Mouse (Mus musculus) midbrain, embryonic 15.5 days (tissue): ENCODE results near the gene Prg3. TPM values are rescaled to one million over a fixed set of nuclear protein-coding genes. Genes with fewer than 3 reads are reported as not detected.
A peak's percentile ranks its signal among the peaks of the same experiment; 100 is the strongest.

Source experiments
- ATAC-seq: fragments of 200-750 bp; cut with Nextera tagmentation; replicated peaks from 2 replicates; pipeline ENCODE4 v1.8.0; 2017; ENCODE audit warnings: moderate TSS enrichment
- H3K27ac ChIP-seq: fragments of 300-500 bp; sonication (generic); 2 replicates; pipeline ENCODE4 v1.5.1; 2015; ENCODE audit warnings: mild to moderate bottlenecking, inconsistent platforms
- H3K27me3 ChIP-seq: fragments of 300-500 bp; sonication (generic); replicated peaks from 2 replicates; pipeline ENCODE4 v1.6.1; 2015; ENCODE audit warnings: inconsistent platforms
- H3K36me3 ChIP-seq: fragments of 300-500 bp; sonication (generic); replicated peaks from 2 replicates; pipeline ENCODE4 v1.6.1; 2015; ENCODE audit warnings: inconsistent platforms
- H3K4me1 ChIP-seq: fragments of 300-500 bp; sonication (generic); 2 replicates; pipeline ENCODE4 v1.6.1; 2015; ENCODE audit warnings: inconsistent platforms
- H3K4me2 ChIP-seq: fragments of 300-500 bp; sonication (generic); 2 replicates; pipeline ENCODE4 v1.6.1; 2015; ENCODE audit warnings: inconsistent platforms, mild to moderate bottlenecking, moderate library complexity
- H3K4me3 ChIP-seq: fragments of 300-500 bp; sonication (generic); 2 replicates; pipeline ENCODE4 v1.5.1; 2015; ENCODE audit warnings: mild to moderate bottlenecking, inconsistent platforms
- H3K9ac ChIP-seq: fragments of 300-500 bp; sonication (generic); 2 replicates; pipeline ENCODE4 v1.6.1; 2015; ENCODE audit warnings: mild to moderate bottlenecking, inconsistent platforms
- H3K9me3 ChIP-seq: fragments of 300-500 bp; sonication (generic); 2 replicates; pipeline ENCODE4 v1.6.1; 2016; ENCODE audit warnings: inconsistent platforms
- whole genome bisulfite sequencing: fragments of 180-500 bp; shearing (Covaris S2); methylation state at CpG from one replicate; pipeline ENCODE4 v1.1.7; 2015; ENCODE audit warnings: mixed read lengths; 5-methylcytosine and 5-hydroxymethylcytosine counted together
- polyA plus RNA-seq: library from polyadenylated mRNA; unstranded; fragments of >200 nt; fragmentation: Nextera tagmentation; extraction: Ambion mirVana; gene quantifications from 2 replicates; pipeline ENCODE4 v1.2.1, GENCODE M21; 2015

Gene Prg3
- polyA plus RNA-seq, 1 experiment from 2014 or later = not detected

GRCm38 (mm10) chr2:85002575-85002974 is 14.6 kb downstream of the Prg3 start:
- ATAC-seq = no peak
- Histone ChIP-seq H3K27ac (no peak overlapping the region), H3K9me3 (no peaks in the 10 kb centered on the region), H3K9ac (no peak overlapping the region), H3K4me1 (no peaks in the 10 kb centered on the region), H3K4me2 (no peak overlapping the region), H3K27me3 (no peaks in the 10 kb centered on the region), H3K36me3 (no peaks in the 10 kb centered on the region), H3K4me3 (no peak overlapping the region)
- 84% methylated on average over 8 of the region's 8 CpGs for WGBS

GRCm38 (mm10) chr2:85004341-85004740 is 16.3 kb downstream of the Prg3 start:
- 86% methylated on average over 4 of the region's 4 CpGs for whole genome bisulfite sequencing
- no peak overlapping the region for H3K27ac ChIP-seq
- H3K4me1 ChIP-seq = no peaks in the 10 kb centered on the region
- no peak for ATAC-seq
- no peaks in the 10 kb centered on the region for H3K9me3 ChIP-seq
- H3K9ac ChIP-seq = no peak overlapping the region
- no peaks in the 10 kb centered on the region for H3K27me3 ChIP-seq
- H3K4me3 ChIP-seq = no peak overlapping the region
- no peaks in the 10 kb centered on the region for H3K36me3 ChIP-seq
- no peak overlapping the region for H3K4me2 ChIP-seq

DNA sequence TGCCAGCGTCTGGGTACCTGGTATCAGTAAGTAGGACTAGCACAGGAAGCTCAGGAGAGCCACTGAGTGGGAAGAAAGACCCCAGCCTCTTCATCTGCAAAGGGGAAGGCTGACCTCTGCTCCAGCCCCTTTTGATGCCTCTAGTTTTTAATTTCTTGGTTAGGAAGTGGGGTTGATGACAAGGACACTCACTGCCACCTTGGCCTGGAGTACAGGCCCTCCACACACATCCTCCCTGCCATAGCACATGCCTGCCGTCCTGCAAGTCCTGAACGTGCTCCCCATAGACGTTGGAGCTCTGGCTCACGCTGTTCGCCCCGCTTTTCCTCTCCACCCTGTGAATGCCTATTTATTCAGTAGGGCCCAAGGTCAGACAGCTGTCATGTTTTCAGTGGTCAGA is 18.6 kb downstream of the Prg3 start:
- H3K27ac ChIP-seq = no peak overlapping the region
- H3K27me3 ChIP-seq = no peaks in the 10 kb centered on the region
- H3K36me3 ChIP-seq = no peaks in the 10 kb centered on the region
- no peaks in the 10 kb centered on the region for H3K9me3 ChIP-seq
- no peak overlapping the region for H3K4me3 ChIP-seq
- H3K4me1 ChIP-seq = no peaks in the 10 kb centered on the region
- H3K9ac ChIP-seq = no peak overlapping the region
- WGBS = 85% methylated on average over 7 of the region's 7 CpGs
- no peak overlapping the region for H3K4me2 ChIP-seq
- no peak for ATAC-seq

- 21% methylated on average over 4 of the region's 4 CpGs for WGBS
- Histone ChIP-seq H3K9ac (no peak overlapping the region), H3K27me3 (no peaks in the 10 kb centered on the region), H3K4me3 (no peak overlapping the region), H3K9me3 (no peaks in the 10 kb centered on the region), H3K4me1 (no peaks in the 10 kb centered on the region), H3K27ac (no peak overlapping the region), H3K4me2 (no peak overlapping the region), H3K36me3 (no peaks in the 10 kb centered on the region)
- ATAC-seq = peak; percentile 24; the same call in 1 of the 2 replicates
Measured at GRCm38 (mm10) chr2:85007729-85008128, 19.7 kb downstream of the Prg3 start.

- Histone ChIP-seq H3K4me1 (no peaks in the 10 kb centered on the region), H3K4me2 (no peak overlapping the region), H3K9me3 (no peaks in the 10 kb centered on the region), H3K27ac (no peak overlapping the region), H3K4me3 (no peak overlapping the region), H3K27me3 (no peaks in the 10 kb centered on the region), H3K36me3 (no peaks in the 10 kb centered on the region), H3K9ac (no peak overlapping the region)
- 83% methylated on average over 2 of the region's 2 CpGs for WGBS
- no peak for ATAC-seq
Measured at GRCm38 (mm10) chr2:85009212-85009611, 21.2 kb downstream of the Prg3 start.

GRCm38 (mm10) chr2:85011906-85012604 is 24.0 kb downstream of the Prg3 start:
- no peak overlapping the region for H3K27ac ChIP-seq
- WGBS = 76% methylated on average over 9 of the region's 9 CpGs
- no peak for ATAC-seq

DNA sequence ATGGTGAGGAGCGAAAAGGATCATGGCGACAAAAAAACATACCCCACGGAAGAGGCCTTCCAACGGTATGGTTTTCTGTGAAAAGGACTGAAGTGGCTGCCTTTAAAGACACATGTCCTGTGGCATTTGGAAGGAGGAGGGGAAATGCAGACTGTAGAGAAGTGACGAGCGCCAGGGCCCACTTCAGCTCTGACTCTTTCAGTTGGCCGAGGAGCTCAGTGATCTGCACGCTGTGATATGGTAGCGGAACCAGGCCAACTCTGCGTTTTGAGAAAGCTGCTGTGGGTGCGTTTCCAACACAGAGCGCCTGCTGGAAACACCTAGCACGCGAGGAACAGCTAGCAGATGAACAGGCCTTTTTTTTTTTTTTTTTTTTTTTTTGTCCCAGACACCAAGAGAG is 24.7 kb downstream of the Prg3 start:
- Histone ChIP-seq H3K4me3 (no peak overlapping the region), H3K9ac (no peak overlapping the region), H3K36me3 (no peaks in the 10 kb centered on the region), H3K9me3 (no peaks in the 10 kb centered on the region), H3K4me2 (no peak overlapping the region), H3K4me1 (no peaks in the 10 kb centered on the region), H3K27ac (no peak overlapping the region), H3K27me3 (no peaks in the 10 kb centered on the region)
- WGBS = 87% methylated on average over 14 of the region's 14 CpGs
- ATAC-seq = no peak

More at GRCm38 (mm10) chr2:85011906-85012604, 24.0 kb downstream of the Prg3 start:
- H3K9ac ChIP-seq = no peak overlapping the region
- no peaks in the 10 kb centered on the region for H3K4me1 ChIP-seq
- H3K4me2 ChIP-seq = no peak overlapping the region
- H3K36me3 ChIP-seq = no peaks in the 10 kb centered on the region
- no peak overlapping the region for H3K4me3 ChIP-seq
- no peaks in the 10 kb centered on the region for H3K27me3 ChIP-seq
- no peaks in the 10 kb centered on the region for H3K9me3 ChIP-seq

DNA sequence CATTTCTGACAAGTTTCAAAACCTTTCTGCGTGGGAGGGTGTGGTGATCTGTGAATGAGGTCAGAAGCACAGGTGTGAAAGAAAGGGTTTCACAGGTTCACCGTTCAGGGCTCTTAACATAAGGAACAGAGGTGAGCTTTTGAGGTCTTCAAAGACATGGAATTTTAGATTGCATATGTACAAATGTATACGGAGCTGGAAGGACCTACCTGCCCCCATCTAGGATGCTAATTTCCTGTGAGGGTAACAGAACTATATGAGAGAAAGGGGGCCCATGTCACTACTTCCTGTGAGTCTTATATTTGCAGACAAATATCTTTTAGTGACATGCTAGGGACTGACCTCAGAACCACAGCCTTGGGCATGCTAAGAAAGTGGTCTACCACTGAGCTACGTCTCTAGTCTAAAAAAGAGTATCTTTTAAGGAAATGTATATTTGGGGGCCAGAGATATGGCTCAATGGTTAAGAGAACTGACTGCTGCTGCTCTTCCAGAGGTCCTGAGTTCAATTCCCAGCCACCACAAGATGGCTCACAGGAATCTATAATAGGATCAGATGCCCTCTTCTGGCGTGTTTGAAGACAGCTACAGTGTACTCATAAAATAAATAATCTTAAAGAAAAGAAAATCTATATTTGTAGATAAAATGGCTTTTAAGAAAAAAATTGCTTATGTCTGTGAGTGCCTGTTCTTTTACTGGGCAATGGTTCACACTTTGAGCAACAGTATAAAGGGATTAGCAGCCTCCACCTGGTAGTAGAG is 26.0 kb downstream of the Prg3 start:
- no peaks in the 10 kb centered on the region for H3K27me3 ChIP-seq
- 86% methylated on average over 5 of the region's 5 CpGs for whole genome bisulfite sequencing
- no peak overlapping the region for H3K27ac ChIP-seq
- no peaks in the 10 kb centered on the region for H3K4me1 ChIP-seq
- no peaks in the 10 kb centered on the region for H3K36me3 ChIP-seq
- H3K9me3 ChIP-seq = no peaks in the 10 kb centered on the region
- no peak overlapping the region for H3K4me3 ChIP-seq
- H3K4me2 ChIP-seq = no peak overlapping the region
- H3K9ac ChIP-seq = no peak overlapping the region
- no peak for ATAC-seq

GRCm38 (mm10) chr2:85014588-85014982 is 26.6 kb downstream of the Prg3 start:
- Histone ChIP-seq H3K27ac (no peak overlapping the region), H3K4me3 (no peak overlapping the region), H3K9ac (no peak overlapping the region), H3K27me3 (no peaks in the 10 kb centered on the region), H3K4me2 (no peak overlapping the region), H3K9me3 (no peaks in the 10 kb centered on the region), H3K36me3 (no peaks in the 10 kb centered on the region), H3K4me1 (no peaks in the 10 kb centered on the region)
- WGBS = 65% methylated on average over 3 of the region's 3 CpGs
- no peak for ATAC-seq

DNA sequence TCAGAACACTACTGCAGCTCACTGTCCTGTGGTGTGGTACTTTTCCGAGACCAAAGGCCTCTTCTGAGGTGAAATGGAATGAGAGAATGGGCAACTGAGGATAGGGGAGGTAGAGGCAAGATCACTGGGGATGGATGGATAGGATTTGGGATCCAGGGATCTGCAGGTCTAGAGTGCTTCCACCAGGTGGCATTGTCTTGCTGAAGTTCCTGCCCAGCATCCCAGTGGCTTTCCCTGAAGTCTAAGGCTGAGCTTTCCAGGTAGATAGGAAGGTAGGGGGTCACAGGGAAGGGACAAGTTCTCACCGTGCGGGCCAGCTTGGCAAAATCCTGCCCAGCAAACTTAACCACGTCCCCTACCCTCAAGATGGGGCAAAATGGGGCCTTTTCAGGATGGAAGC is 34.0 kb downstream of the Prg3 start:
- no peaks in the 10 kb centered on the region for H3K27me3 ChIP-seq
- H3K9ac ChIP-seq = no peak overlapping the region
- no peaks in the 10 kb centered on the region for H3K9me3 ChIP-seq
- WGBS = 25% methylated on average over 4 of the region's 4 CpGs
- no peak overlapping the region for H3K4me3 ChIP-seq
- no peaks in the 10 kb centered on the region for H3K4me1 ChIP-seq
- H3K27ac ChIP-seq = no peak overlapping the region
- ATAC-seq = no peak
- no peaks in the 10 kb centered on the region for H3K36me3 ChIP-seq
- no peak overlapping the region for H3K4me2 ChIP-seq

DNA sequence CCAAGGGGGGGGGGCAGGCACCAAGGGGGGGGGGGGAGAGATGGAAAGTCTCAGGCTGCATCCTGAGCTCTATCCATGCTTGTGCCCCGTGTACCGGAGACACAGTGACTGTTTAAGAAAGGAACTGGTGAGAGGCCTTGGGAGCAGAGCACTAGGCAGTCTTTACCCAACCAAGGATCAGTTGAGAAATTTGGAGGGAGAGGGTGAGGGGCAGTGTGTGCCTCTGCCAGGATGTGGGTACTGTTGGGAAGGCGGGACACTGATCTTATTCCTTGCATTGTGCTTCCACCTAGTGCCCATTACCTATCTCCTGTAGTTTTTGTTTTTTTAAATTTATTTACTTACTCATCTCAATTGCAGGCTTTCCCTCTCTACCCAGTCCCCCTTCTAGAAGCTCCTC is 38.2 kb downstream of the Prg3 start:
- Histone ChIP-seq H3K9me3 (no peaks in the 10 kb centered on the region), H3K27me3 (no peaks in the 10 kb centered on the region), H3K4me2 (no peak overlapping the region), H3K4me3 (no peak overlapping the region), H3K4me1 (no peaks in the 10 kb centered on the region), H3K27ac (no peak overlapping the region), H3K9ac (no peak overlapping the region), H3K36me3 (no peaks in the 10 kb centered on the region)
- ATAC-seq = no peak
- 85% methylated on average over 3 of the region's 3 CpGs for WGBS

DNA sequence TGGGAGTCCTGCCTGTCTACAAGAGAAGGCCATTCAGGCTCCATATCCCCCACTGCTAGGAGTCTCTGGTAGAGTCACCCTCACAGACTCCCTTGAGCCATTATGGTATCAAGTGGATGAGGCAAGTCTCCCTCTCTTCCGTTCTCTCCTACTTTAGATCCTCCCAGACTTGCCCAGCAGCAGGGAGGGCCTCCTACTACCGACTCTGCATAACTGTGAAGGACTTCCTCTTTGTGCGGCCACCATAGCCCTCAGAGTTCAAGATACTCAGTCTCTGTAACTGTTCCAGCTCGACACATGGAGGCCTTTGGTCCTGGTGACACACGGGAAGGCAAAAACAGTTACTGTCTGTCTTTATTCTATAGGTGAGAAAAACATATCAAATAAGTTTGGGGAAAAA is 39.3 kb downstream of the Prg3 start:
- H3K9ac ChIP-seq = no peak overlapping the region
- H3K27ac ChIP-seq = no peak overlapping the region
- 72% methylated on average over 5 of the region's 5 CpGs for WGBS
- H3K4me2 ChIP-seq = no peak overlapping the region
- H3K36me3 ChIP-seq = no peaks in the 10 kb centered on the region
- no peaks in the 10 kb centered on the region for H3K9me3 ChIP-seq
- ATAC-seq = no peak
- no peak overlapping the region for H3K4me3 ChIP-seq
- no peaks in the 10 kb centered on the region for H3K4me1 ChIP-seq
- no peaks in the 10 kb centered on the region for H3K27me3 ChIP-seq

GRCm38 (mm10) chr2:85029897-85030296 is 41.9 kb downstream of the Prg3 start:
- Histone ChIP-seq H3K4me2 (no peak overlapping the region), H3K4me1 (no peaks in the 10 kb centered on the region), H3K36me3 (no peaks in the 10 kb centered on the region), H3K27ac (no peak overlapping the region), H3K27me3 (no peaks in the 10 kb centered on the region), H3K9me3 (no peaks in the 10 kb centered on the region), H3K4me3 (no peak overlapping the region), H3K9ac (no peak overlapping the region)
- no peak for ATAC-seq
- WGBS = 61% methylated on average over 6 of the region's 6 CpGs
